Mouse (Mus musculus): Measurements from ENCODE around the gene Cmtm2b.
"Not testable (repeated sequence)": the region's sequence is repeated elsewhere in the genome, so short reads cannot be mapped to it uniquely, and the experiment has no call there.

The Cmtm2b gene

DNA sequence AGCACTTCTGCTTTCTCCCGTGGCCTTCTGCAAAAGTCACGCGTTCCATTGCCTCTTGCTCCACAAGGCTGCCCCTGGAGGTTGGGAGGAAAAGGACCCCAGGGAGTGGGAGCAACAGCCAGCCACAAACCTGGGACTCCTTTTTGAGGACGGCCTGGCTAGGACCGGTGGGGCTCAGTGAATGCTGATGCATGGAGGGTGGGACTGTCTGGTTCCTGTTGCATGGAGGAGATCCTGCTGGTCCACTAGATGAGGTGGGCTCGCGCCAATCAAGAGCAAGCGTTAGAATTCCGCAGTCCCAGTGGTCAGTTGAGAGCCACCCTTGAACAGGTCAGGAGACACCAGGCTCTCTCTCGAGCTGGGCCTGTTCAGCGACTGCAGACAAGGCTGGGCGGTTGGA lies at the start of gene Cmtm2b:
Cmtm2b (plus strand) TSS at position 301 of the 400 bp plus-strand sequence.
- DNase-seq (ENCODE audit: low spot score in 2 of 2), result not testable (repeated sequence)

- DNase-seq (ENCODE audit: low spot score in 2 of 2), result not testable (repeated sequence)
Observed at GRCm38 (mm10) chr8:104293081-104293480, 28.9 kb upstream of the Cmtm2b start, which contains the start of gene Cmtm2a. Gene Cmtm2a, minus strand, starts transcription at chr8:104293181.

DNA sequence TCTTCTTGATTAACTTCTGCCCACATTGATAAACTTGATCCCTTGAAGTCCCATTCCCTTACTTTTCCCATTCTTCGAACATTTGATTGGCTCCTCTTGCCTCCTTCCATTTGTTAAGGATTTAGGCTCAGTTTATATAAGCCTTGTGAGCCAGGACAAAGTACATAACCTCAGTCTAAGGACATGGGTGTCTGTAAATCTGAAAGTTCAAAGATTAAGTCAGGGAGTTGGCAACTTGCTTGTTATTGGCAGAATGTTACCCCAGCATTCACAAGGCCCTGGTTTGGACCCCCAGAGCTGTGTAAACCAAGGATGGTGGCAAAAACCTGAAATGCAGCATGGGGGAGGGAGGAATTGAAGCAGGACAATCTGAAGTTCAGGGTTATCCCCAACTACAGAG lies 27.6 kb upstream of the Cmtm2b start:
- no peak for DNase-seq (ENCODE audit: low spot score in 2 of 2)

- peak in 1 of 2 experiments; percentile 4 for DNase-seq (ENCODE audit: low spot score in 2 of 2)
Observed at GRCm38 (mm10) chr8:104301577-104301976, 20.5 kb upstream of the Cmtm2b start.

DNA sequence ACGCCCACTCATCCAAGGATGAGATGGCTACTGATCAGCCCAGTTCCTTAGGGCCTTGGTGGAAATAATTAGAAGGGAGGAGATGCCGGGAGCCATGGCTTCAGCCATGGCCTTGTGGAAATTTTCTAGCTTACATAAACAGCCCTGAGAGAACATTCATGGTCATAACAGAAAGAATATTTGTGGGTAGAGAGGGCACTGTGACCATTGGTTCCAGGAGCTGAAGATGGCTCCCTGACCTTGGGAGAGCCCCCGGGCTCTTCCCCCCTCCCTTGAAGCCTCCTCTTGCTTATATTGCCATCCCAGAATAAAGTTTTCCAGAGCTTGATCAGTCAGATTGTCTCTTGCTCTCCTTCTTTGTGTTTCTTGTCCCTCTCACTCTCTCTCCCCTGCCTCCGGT lies 19.5 kb upstream of the Cmtm2b start:
- DNase-seq (ENCODE audit: low spot score in 2 of 2), result not testable (repeated sequence)

DNA sequence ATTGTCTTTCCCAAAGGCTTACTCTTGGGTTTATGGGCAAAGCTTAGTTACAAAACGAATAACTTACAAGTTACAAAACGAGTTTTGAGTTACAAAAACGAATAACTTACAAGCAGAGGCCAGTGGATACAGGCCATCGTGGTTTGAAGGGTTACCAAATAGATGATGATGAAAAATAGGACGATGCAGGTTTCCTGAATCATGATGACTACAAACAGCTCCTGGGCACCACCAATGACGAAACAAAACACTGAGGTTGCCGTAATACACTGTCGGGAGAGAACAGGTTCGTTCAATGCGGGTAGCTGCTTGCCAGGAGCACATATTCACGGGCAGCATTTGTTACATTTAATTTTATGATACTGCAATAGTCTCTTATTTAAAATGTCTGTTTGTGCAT lies 17.1 kb upstream of the Cmtm2b start:
- DNase-seq (ENCODE audit: low spot score in 2 of 2), result no peak

DNA sequence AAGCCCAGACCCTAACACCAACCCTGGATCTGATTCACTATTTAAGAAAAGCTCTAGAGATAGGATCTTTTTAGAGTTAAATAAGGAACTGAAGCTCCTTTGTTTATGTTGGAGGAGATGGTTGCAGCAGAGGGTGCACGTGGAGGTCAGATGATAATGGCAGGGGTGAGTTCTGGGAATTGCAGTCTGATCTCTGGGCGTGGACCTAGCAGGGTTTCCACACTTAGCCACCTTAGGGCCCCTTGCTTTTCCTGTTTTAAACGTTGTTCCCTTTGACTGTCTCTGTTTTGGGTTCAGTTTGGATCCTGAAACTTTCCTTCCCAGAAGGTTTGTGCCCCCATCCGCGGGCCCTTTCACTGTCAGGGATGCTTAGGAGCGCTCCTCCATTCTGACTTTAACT lies 13.7 kb upstream of the Cmtm2b start:
- DNase-seq (ENCODE audit: low spot score in 2 of 2), result not testable (repeated sequence)

DNA sequence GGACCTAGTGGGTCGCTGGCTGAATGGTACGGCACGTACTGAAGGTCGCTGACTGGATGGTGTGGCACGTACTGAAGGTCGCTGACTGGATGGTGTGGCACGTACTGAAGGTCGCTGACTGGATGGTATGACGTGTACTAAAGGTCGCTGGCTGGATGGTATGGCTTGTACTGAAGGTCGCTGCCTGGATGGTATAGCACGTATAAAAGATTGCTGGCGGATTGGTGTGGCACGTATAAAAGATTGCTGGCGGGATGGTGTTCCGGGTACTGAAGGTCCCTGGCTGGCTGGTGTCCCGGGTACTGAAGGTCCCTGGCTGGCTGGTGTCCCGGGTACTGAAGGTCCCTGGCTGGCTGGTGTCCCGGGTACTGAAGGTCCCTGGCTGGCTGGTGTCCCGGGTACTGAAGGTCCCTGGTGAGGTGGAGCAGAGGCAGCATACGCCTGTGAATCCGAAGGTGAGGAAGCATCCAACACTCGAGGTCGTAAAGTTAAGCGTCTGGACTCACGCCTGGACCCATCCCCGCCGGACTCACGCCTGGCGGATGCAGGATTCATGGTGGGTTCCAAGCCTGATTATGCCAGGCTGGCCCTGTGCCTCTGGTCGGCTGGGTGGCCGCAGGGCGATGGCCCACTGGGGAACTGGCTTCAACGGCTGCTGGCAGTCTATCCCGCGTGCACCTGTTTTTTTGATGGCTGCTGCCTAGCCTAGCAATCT lies 12.4 kb upstream of the Cmtm2b start, which contains the start of the genes Gm45711 and Cmtm1:
Gm45711 (minus strand) TSS at position 641 of the 715 bp plus-strand sequence.
Cmtm1 (minus strand) TSS at position 705 of the 715 bp plus-strand sequence.
- peak in 1 of 2 experiments; percentile 3 for DNase-seq (ENCODE audit: low spot score in 2 of 2)

- DNase-seq (ENCODE audit: low spot score in 2 of 2), result peak in 1 of 2 experiments; percentile 8
Observed at GRCm38 (mm10) chr8:104312023-104312422, 10.0 kb upstream of the Cmtm2b start.

- DNase-seq (ENCODE audit: low spot score in 2 of 2), result peak in 1 of 2 experiments; percentile 6
Observed at GRCm38 (mm10) chr8:104313311-104313710, 8.7 kb upstream of the Cmtm2b start.

GRCm38 (mm10) chr8:104321267-104321666 lies 763 bp upstream of the Cmtm2b start, which contains the start of gene Gm11020:
Gene Gm11020, plus strand, starts transcription at chr8:104321567.
- not testable (repeated sequence) for DNase-seq (ENCODE audit: low spot score in 2 of 2)

DNA sequence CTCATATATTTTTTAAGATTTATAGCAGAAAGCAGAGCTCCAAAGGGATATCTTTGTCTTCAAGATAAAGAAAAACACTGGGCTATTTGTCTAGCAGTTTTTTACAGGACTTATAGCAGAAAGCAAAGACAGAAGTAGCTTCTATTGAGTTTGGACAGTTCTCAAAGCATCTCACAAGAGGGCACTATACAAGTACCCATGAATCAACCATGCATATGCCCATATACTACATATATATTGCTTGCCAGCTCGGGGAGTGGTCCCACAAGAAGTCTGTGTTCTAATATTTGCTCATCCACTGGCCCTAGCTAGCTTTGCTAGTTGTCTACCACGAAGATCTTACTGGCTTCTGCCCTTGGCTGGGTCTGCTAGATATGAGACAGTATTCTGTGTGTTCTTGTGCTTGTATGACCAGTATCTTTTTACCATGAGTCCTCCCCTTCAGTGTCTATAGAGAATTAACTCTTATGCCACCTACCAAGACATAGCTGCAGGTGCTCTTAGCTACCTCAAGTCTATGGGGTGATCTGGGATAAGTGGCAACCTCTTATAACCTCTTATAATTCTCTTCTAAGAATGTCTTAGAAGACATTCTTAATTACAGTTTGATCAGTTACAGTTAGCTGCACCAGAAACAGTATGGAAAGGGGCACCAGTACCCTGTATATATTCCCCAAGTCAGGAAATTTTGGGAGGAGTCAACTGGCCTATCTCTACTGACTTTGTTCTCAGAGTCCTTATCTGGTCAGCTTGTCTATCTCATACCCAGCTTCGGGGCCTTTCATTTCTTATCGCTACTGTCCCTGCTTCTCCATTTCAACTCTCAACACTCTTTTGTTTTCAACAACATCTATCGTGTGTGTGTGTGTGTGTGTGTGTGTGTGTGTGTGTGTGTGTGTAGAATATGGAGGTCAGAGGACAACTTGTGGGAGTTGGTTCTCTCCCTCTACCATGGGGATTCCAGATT lies 10.9 kb downstream of the Cmtm2b start:
- no peak for DNase-seq (ENCODE audit: low spot score in 2 of 2)

- no peak for DNase-seq (ENCODE audit: low spot score in 2 of 2)
Observed at GRCm38 (mm10) chr8:104333786-104334185, 11.8 kb downstream of the Cmtm2b start.

DNA sequence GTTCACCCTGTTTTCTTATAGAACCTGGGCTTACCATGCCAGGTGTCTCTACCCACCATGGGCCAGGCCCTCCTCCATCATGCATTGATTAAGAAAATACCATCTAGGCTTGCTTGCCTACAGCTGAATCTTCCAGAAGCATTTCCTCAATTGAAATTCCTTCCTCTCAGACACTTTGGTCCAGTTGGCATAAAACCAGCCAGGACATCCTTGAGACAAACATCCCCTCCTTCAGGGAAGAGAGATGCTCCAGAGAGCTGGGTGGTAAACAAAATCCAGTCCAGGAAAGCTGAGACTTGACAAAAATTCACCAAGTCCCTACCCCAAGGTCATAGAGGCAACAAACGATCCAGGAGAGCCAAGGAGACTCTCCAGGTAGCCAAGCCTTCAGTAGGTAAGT lies 12.2 kb downstream of the Cmtm2b start:
- DNase-seq (ENCODE audit: low spot score in 2 of 2), result no peak

DNA sequence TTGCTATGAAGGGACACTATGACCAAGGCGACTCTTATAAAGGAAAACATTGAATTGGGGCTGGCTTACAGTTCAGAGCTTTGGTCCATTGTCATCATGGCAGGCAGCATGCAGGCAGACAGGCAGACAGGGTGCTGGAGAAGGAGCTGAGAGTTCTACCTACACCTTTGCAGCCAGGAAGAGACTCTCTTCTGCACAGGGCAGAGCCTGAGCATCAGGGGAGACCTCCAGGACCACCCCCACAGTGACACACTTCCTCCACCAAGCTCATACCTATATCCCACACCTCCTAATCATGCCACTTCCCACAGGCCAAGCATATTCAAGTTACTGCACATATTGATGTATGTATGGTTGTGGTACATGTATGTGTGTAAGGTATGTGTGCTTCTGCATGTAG lies 14.8 kb downstream of the Cmtm2b start:
- DNase-seq (ENCODE audit: low spot score in 2 of 2), result no peak

- no peak for DNase-seq (ENCODE audit: low spot score in 2 of 2)
Observed at GRCm38 (mm10) chr8:104337890-104338289, 15.9 kb downstream of the Cmtm2b start.

DNA sequence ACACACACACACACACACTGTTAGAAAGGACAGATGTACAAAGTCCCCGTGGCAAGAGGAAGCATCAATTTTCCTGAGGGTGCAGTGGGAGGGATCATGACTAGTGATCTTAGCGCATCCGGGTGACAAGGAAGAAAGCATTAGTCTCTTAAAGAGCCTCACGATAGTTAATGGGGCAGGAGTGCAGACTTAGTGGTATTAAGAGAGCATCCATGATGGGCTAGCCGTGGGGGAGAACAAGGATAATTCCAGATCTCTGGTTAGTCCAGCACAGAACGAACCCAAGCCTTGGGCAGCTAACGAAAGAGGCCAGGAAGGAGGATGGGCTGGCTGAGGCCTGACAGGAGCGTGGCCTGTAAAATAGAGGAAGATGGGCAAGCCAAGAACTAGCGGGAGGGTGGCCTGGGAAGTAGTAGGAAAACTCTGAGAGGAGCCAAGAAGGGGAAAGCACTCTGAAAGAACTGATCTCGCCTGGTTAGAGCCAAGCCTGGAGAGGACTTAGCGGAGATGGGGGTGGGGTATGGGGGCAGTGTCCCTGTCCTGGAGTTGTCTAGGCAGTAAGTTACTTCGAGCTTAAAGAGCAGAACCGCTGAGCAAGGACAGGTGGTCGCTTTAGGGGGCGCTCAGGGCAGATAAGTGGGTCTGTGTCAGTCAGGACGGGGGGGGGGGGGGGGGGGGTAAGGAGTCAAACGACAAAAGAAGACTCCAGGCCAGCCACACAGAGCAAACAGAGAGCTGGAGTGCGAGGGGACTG lies 17.4 kb downstream of the Cmtm2b start, which contains the start of gene Cmtm3:
Cmtm3 (plus strand) TSS at position 182 of the 754 bp plus-strand sequence.
- peak in 1 of 2 experiments; percentile 20 for DNase-seq (ENCODE audit: low spot score in 2 of 2)

DNA sequence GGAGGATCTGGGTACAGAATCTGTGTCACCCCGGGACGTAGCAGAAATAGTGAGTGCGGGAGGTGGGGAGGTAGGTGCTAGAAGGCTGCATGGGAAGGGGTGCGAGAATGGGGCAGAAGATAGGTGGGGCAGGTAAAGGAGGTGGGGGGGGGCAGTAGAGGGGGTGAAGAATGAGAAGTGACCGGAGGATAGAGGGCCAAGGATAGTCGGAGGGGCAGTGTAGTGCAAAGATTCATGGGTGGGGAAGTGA lies 17.9 kb downstream of the Cmtm2b start:
- DNase-seq (ENCODE audit: low spot score in 2 of 2), result no peak

GRCm38 (mm10) chr8:104340233-104341105 lies 18.4 kb downstream of the Cmtm2b start:
- DNase-seq (ENCODE audit: low spot score in 2 of 2), result peak; percentile 53 to 59

GRCm38 (mm10) chr8:104341106-104341561 lies 19.1 kb downstream of the Cmtm2b start:
- DNase-seq (ENCODE audit: low spot score in 2 of 2), result peak; percentile 17 to 19

Data from right cerebral cortex, adult 2 months (tissue).